Mouse (Mus musculus) liver, embryonic 14.5 days (tissue): ENCODE results near the gene Zbtb8a. TPM values are rescaled to one million over a fixed set of nuclear protein-coding genes. Genes with fewer than 3 reads are reported as not detected.

ENCODE experiments used
- ATAC-seq: fragments of 200-750 bp; cut with Nextera tagmentation; 2 replicates; pipeline ENCODE4 v1.8.0; 2017; ENCODE audit warnings: moderate number of reproducible peaks, mild to moderate bottlenecking, moderate library complexity; ENCODE audit not compliant: insufficient read depth
- DNase-seq, 3 experiments: peaks; one replicate each; pipeline ENCODE4 v3.0.0-alpha.2; 2012 to 2013; ENCODE audit warnings: low read depth in 3 of 3, low spot score in 3 of 3
- H3K27ac ChIP-seq: fragments of 300-500 bp; sonication (generic); 2 replicates; pipeline ENCODE4 v1.5.1; 2014; ENCODE audit warnings: moderate library complexity, mild to moderate bottlenecking, control low read depth, inconsistent platforms
- H3K27me3 ChIP-seq: fragments of 300-500 bp; sonication (generic); 2 replicates; pipeline ENCODE4 v1.6.1; 2014; ENCODE audit warnings: mild to moderate bottlenecking, low read length, moderate library complexity; ENCODE audit not compliant: control insufficient read depth, insufficient read depth
- H3K36me3 ChIP-seq: fragments of 300-500 bp; sonication (generic); replicated peaks from 2 replicates; pipeline ENCODE4 v1.6.1; 2014; ENCODE audit warnings: low read depth; ENCODE audit not compliant: control insufficient read depth, insufficient read depth
- H3K4me1 ChIP-seq, 2 experiments: fragments of 200-500 bp in 1 of 2; fragments of 300-500 bp in 1 of 2; sonication (generic) in 1 of 2; replicated peaks; 2 replicates each; pipeline ENCODE4 v1.6.1; 2012 to 2014; ENCODE audit warnings: antibody characterized with exemption in 1 of 2, inconsistent platforms in 1 of 2, low read length in 1 of 2; ENCODE audit not compliant: control insufficient read depth in 2 of 2, insufficient read depth in 2 of 2
- H3K4me2 ChIP-seq: fragments of 300-500 bp; sonication (generic); 2 replicates; pipeline ENCODE4 v1.6.1; 2014; ENCODE audit warnings: low read depth, mild to moderate bottlenecking, control low read depth, moderate library complexity
- H3K4me3 ChIP-seq, 2 experiments: fragments of 200-500 bp in 1 of 2; fragments of 300-500 bp in 1 of 2; sonication (generic) in 1 of 2; 2 replicates each; pipeline ENCODE4 v1.5.1; 2012 to 2014; ENCODE audit warnings: low read depth in 2 of 2, low read length in 2 of 2, mild to moderate bottlenecking in 2 of 2, control low read depth in 1 of 2, inconsistent platforms in 1 of 2, moderate library complexity in 1 of 2; ENCODE audit not compliant: insufficient read depth in 1 of 2
- H3K9ac ChIP-seq: fragments of 300-500 bp; sonication (generic); replicated peaks from 2 replicates; pipeline ENCODE4 v1.6.1; 2014; ENCODE audit warnings: mild to moderate bottlenecking, control low read depth, moderate library complexity
- H3K9me3 ChIP-seq: fragments of 300-500 bp; sonication (generic); 2 replicates; pipeline ENCODE4 v1.6.1; 2016; ENCODE audit warnings: low read length, mixed read lengths; ENCODE audit not compliant: control insufficient read depth
- CTCF ChIP-seq: IDR thresholded peaks from 2 replicates; pipeline ENCODE4 v1.5.1; 2016; ENCODE audit warnings: antibody characterized with exemption, low read depth, control low read depth
- EP300 ChIP-seq: IDR thresholded peaks from 2 replicates; pipeline ENCODE4 v1.6.1; 2016; ENCODE audit warnings: antibody characterized with exemption, low read depth
- WGBS: fragments of 180-500 bp; shearing (Covaris S2); extraction: QIAGEN DNeasy Blood & Tissue Kit; methylation state at CpG from one replicate; pipeline ENCODE4 v1.1.7; 2014; ENCODE audit not compliant: insufficient replicate concordance; 5-methylcytosine and 5-hydroxymethylcytosine counted together
- polyA plus RNA-seq, 2 experiments: library from polyadenylated mRNA; depleted of rRNA in 1 of 2; stranded (reverse) in 1 of 2; unstranded in 1 of 2; fragments of >200 nt; fragmentation: Nextera tagmentation in 1 of 2; extraction: Ambion mirVana in 1 of 2; gene quantifications; 2 replicates each; pipeline versions ENCODE4 v1.2.1 to v1.2.3; 2012 to 2014

The Zbtb8a gene
- polyA plus RNA-seq, 2 experiments: 0.41 to 2.1 TPM

GRCm38 (mm10) chr4:129339743-129340142 lies 38.2 kb downstream of the Zbtb8a start:
- 18% methylated on average over 3 of the region's 3 CpGs for WGBS
- Histone ChIP-seq H3K4me2 (peak overlapping the region; percentile 59), H3K4me3 (no peak overlapping the region), H3K36me3 (peaks cover 20% of the 10 kb centered on the region), H3K27ac (peak overlapping the region; percentile 89), H3K27me3 (no peaks in the 10 kb centered on the region), H3K9me3 (no peaks in the 10 kb centered on the region), H3K9ac (peak overlapping the region; percentile 4), H3K4me1 (peaks cover 29 to 33% of the 10 kb centered on the region in 2 experiments)
- TF ChIP-seq EP300 (peak; percentile 87), CTCF (no peak)
- DNase-seq (peak in 1 of 3 experiments; percentile 73), ATAC-seq (peak; percentile 64)

GRCm38 (mm10) chr4:129336291-129336690 lies 41.6 kb downstream of the Zbtb8a start:
- H3K4me2 ChIP-seq: peak overlapping the region; percentile 97
- no peak for ATAC-seq
- H3K9ac ChIP-seq: peak overlapping the region; percentile 91
- 46% methylated on average over 14 of the region's 14 CpGs for WGBS
- H3K4me3 ChIP-seq: peak overlapping the region; percentile 84 to 99
- DNase-seq: no peak
- peaks cover 21% of the 10 kb centered on the region for H3K36me3 ChIP-seq
- H3K9me3 ChIP-seq: no peaks in the 10 kb centered on the region
- H3K27me3 ChIP-seq: no peaks in the 10 kb centered on the region
- H3K4me1 ChIP-seq: peaks cover 42 to 43% of the 10 kb centered on the region in 2 experiments
- H3K27ac ChIP-seq: peak overlapping the region; percentile 98
- TF ChIP-seq EP300 (no peak), CTCF (no peak)

- H3K9me3 ChIP-seq: no peaks in the 10 kb centered on the region
- under 1% methylated on average over 69 of the region's 73 CpGs for WGBS
- no peaks in the 10 kb centered on the region for H3K27me3 ChIP-seq
- DNase-seq: peak; percentile 96 to 98 (median 97)
- H3K9ac ChIP-seq: peak within 1 kb of the TSS; percentile 95
- H3K4me1 ChIP-seq: peaks cover 40 to 41% of the 10 kb centered on the region in 2 experiments
- ATAC-seq: peak; percentile 87
- peaks cover 29% of the 10 kb centered on the region for H3K36me3 ChIP-seq
- peak within 1 kb of the TSS; percentile 97 for H3K4me2 ChIP-seq
- H3K27ac ChIP-seq: peak within 1 kb of the TSS; percentile 98
- H3K4me3 ChIP-seq: peak within 1 kb of the TSS; percentile 87 to 99
- TF ChIP-seq CTCF: peak; percentile 34
- TF ChIP-seq EP300: peak; percentile 32; the same call in 1 of the 2 replicates
Observed at GRCm38 (mm10) chr4:129335216-129336074, 42.5 kb downstream of the Zbtb8a start, which contains the start of the genes Rbbp4 and Zbtb8os. TSS of gene Rbbp4 (minus strand) at chr4:129335370. TSS of gene Zbtb8os (plus strand) at chr4:129335695.

GRCm38 (mm10) chr4:129334677-129335215 lies 43.2 kb downstream of the Zbtb8a start:
- DNase-seq (peak in 1 of 3 experiments; percentile 24), ATAC-seq (peak; percentile 62)
- no peak for TF ChIP-seq EP300
- Histone ChIP-seq H3K27me3 (no peaks in the 10 kb centered on the region), H3K4me2 (peak overlapping the region; percentile 97), H3K9ac (peak overlapping the region; percentile 95), H3K27ac (peak overlapping the region; percentile 82), H3K4me1 (peaks cover 35% of the 10 kb centered on the region in 2 experiments), H3K4me3 (peak overlapping the region; percentile 87 to 99), H3K36me3 (peaks cover 36% of the 10 kb centered on the region), H3K9me3 (no peaks in the 10 kb centered on the region)
- WGBS: under 1% methylated on average over 62 of the region's 62 CpGs

GRCm38 (mm10) chr4:129332846-129333245 lies 45.1 kb downstream of the Zbtb8a start:
- TF ChIP-seq EP300 (no peak), CTCF (no peak)
- ATAC-seq (no peak), DNase-seq (no peak)
- no peaks in the 10 kb centered on the region for H3K27me3 ChIP-seq
- H3K4me3 ChIP-seq: peak overlapping the region in 1 of 2 experiments; percentile 2; a peak in 2 of 4 replicates
- peaks cover 52% of the 10 kb centered on the region for H3K36me3 ChIP-seq
- no peak overlapping the region for H3K27ac ChIP-seq
- peaks cover 19 to 21% of the 10 kb centered on the region in 2 experiments for H3K4me1 ChIP-seq
- H3K9ac ChIP-seq: peak overlapping the region; percentile 19
- WGBS: 51% methylated on average over 1 of the region's 1 CpGs
- H3K4me2 ChIP-seq: peak overlapping the region; percentile 97
- no peaks in the 10 kb centered on the region for H3K9me3 ChIP-seq
